Mouse (Mus musculus) liver, postnatal 0 days (tissue): ENCODE measurements at regions not wholly inside any gene's neighbourhood (a gene's known extent, or its start where the extent isn't known, plus 50 kb on each side); places are given as distances from the start of the nearest gene placed in this dataset.

Experiments used
- CTCF ChIP-seq: sonication (generic); IDR thresholded peaks from 2 replicates; pipeline ENCODE4 v1.5.1; 2016; ENCODE audit warnings: antibody characterized with exemption, low read depth
- EP300 ChIP-seq: IDR thresholded peaks from 2 replicates; pipeline ENCODE4 v1.6.1; 2016; ENCODE audit warnings: antibody characterized with exemption, low read depth, mild to moderate bottlenecking

- TF ChIP-seq EP300 (no peak), CTCF (no peak)
Measured at GRCm38 (mm10) chr13:78638462-78638861, 438.9 kb upstream of the Nr2f1 start.
